Mouse (Mus musculus) granulocyte monocyte progenitor cell, adult 5-6 weeks (primary cell): ENCODE measurements around the gene Nos2. TPM values are rescaled to one million over a fixed set of nuclear protein-coding genes. Genes with fewer than 3 reads are reported as not detected.

Experiments used
- ATAC-seq: replicated peaks from 2 replicates; pipeline ENCODE4 v1.8.0; 2016; ENCODE audit warnings: mild to moderate bottlenecking, moderate TSS enrichment, inconsistent platforms; ENCODE audit not compliant: poor library complexity, severe bottlenecking
- total RNA-seq, 2 experiments: library from RNA; stranded (forward) in 1 of 2; stranded (reverse) in 1 of 2; fragments of 200-712, 200-1000 nt in 1 of 2; fragments of >200 nt in 1 of 2; fragmentation: Nextera tagmentation in 1 of 2; gene quantifications; 2 replicates each; pipeline ENCODE4 v1.2.3; 2014 to 2017

The Nos2 gene
- total RNA-seq, 2 experiments from 2014 or later: not detected

DNA sequence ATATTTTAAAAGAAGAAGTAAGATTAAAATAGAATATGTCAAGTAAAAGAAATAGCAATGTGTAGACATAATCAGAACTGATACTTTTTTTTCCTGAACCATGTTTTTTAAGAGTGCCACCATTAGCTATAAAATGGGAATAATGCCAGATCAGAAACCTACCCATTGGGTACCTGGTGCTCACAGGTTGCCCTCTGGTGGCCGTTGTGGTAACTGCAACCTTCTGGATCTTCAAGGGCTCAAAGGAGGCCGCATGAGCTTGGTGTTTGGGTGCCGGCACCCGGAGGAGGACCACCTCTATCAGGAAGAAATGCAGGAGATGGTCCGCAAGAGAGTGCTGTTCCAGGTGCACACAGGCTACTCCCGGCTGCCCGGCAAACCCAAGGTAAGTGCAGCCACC is 35.7 kb downstream of the Nos2 start:
- peak; percentile 31; the same call in 1 of the 2 replicates for ATAC-seq

DNA sequence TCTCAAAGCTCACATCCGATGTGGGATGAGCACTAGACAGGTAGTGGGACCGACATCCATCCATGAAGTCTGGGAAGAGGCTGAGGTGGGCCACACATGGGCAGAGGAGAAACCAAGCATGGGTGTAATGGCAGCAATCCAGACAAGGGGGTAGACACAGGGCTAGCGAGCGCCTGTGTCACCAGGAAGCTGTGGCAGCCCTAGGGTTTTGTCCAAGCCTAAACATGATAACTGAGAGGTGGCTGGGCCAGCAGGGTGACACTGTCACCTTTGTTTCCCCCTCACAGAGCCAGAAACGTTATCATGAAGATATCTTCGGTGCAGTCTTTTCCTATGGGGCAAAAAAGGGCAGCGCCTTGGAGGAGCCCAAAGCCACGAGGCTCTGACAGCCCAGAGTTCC is 38.8 kb downstream of the Nos2 start:
- no peak for ATAC-seq

DNA sequence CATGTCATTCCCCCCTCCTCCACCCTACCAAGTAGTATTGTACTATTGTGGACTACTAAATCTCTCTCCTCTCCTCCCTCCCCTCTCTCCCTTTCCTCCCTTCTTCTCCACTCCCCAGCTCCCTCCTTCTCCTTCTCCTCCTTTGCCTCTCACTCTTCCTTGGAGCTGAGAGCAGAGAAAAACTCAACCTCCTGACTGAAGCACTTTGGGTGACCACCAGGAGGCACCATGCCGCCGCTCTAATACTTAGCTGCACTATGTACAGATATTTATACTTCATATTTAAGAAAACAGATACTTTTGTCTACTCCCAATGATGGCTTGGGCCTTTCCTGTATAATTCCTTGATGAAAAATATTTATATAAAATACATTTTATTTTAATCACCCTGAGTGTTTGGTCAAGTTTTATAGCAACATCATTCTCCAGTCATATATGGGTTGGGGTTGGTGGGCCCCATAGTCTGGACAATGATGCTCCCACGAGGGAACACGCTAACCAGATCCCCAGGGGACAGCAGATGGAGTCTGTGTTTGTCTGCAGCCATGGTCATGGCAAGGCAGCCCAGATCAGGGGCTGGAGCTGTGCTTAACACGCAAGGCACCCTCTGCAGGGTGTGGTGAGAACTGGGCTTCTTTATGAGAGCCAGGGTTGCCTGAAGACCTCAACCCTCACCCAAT is 39.4 kb downstream of the Nos2 start:
- ATAC-seq: no peak

GRCm38 (mm10) chr11:78961221-78961620 is 40.6 kb downstream of the Nos2 start:
- ATAC-seq: no peak

- ATAC-seq: peak; percentile 79
These were observed 46.8 kb downstream of the Nos2 start for GRCm38 (mm10) chr11:78967371-78967770.

DNA sequence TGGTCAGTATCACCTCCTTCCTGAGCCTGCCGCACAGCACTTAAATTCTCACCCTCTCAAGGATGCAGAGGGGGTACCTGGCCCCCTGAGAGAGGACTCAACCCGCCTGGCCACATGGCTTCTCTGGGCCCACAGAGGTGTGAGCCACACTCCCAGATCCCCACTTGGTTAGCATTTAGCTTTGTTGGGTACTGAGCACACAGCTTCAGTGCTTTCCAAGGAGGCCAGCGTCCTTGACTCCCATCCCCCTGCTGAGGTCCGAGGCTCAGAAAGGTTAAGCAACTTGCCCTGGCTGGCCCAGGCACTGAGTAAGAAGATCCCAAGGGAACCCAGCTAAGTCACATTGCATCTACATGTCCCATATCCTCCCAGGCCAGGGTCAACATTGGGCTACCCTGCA is 47.5 kb downstream of the Nos2 start:
- no peak for ATAC-seq

GRCm38 (mm10) chr11:78971096-78971495 is 50.5 kb downstream of the Nos2 start:
- no peak for ATAC-seq

DNA sequence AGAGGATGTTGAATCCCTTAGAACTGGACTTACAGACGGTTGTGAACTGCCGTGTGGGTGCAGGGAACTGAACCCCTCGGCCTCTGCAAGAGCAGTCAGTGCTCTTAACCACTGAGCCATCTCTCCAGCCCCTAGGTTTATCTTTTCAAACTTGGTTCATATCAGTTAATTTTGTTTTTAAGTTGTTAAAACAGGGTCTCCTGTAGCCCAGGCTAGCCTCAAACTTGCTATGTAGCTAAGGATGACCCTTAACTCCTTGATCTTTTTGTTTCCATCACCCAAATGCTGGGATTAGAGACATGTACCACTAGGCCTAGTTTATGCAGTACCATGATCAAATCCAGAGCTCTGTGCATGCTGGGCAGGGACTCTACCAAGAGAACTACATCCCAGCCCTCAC is 51.2 kb downstream of the Nos2 start:
- no peak for ATAC-seq

DNA sequence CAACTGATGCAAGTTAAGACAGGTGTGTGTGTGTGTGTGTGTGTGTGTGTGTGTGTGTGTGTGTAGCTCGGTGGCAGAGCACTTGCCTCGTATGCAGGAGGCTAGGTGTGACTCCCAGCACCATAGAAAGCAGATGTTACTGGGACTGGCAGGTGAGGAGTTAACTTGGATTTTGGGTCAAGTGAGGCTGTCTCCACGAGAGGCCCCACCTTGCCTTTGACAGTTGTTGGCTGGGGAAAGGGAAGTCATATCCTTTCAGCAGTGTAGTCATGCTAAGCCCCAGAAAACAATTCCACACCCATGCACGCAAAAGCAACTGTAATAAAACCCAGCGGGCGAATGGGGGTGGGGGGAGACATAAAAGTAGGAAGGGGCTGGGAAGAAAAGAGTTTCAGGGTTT is 51.7 kb downstream of the Nos2 start:
- no peak for ATAC-seq

GRCm38 (mm10) chr11:78972811-78973351 is 52.3 kb downstream of the Nos2 start:
- peak; percentile 42 for ATAC-seq

DNA sequence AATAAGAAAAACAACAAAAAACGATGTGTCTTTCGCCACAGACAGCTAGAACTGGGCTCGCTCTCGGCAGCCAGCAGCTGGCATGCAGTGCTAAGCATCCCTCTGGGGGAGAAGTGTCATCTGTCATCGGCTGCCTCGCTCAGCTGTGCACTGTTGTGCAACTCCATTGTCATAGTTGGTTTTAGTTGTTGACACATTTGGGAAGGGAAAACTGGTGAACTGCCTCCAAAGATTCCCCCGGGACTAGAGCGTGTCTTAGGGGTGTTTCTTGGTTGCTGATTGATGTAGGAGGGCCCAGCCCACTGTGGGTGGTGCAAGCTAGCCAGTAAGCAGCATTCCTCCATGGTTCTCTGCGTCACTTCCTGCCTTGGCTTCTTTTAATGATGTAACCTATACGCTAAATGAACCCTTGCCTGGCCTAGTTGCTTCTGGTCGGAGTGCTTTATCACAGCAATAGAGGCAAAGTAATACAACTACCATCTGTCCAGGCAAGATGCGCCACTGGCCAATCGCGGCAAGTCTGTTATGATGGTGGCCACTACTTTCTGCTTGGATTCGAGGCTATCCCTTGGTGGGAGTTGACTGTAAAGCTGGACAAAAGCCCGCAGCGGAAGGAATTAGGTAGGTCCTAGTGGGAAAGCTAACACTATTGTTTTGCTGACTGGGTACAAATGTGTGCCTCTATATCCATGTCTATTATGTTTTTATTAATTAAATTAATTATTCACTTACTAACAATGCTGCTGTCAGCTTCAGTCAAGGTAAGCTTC is 53.0 kb downstream of the Nos2 start:
- ATAC-seq: peak; percentile 65

DNA sequence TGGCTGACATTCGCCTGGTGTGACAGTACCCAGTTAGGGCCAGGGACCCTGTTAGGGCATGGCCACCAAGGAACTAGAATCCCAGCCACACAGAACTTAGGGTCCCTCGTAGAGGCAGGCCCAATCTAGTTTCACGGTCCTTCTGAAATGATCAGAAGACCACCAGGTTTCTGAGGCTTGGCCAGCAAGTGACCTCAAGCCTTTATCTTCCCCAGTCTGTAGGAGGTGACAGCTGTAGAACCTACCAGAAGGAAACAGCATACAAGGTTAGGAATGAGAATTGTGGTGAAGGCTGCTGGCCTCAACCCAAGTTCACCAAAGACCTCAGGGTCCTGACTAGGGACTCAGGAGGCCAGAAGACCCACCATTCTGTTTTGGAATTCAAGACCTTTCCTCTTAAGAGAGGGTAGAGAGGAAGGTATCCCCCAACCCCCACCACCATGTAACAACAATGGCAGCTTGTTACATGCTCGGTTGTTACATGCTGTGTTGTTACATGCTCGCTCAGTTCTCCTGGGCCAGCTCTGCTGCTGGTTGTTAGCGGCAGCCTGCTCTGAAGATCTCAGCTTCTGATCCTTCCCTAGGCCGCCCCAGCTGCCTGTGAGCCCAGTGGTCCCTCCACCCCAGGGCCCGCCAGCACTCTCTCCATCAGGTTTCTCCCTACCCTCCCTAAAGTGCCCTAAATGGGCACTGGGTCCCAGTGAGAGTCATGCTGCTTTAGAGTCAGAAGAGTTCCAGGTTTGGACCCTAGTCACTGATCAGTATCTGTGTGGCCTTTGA is 56.3 kb downstream of the Nos2 start:
- ATAC-seq: no peak

DNA sequence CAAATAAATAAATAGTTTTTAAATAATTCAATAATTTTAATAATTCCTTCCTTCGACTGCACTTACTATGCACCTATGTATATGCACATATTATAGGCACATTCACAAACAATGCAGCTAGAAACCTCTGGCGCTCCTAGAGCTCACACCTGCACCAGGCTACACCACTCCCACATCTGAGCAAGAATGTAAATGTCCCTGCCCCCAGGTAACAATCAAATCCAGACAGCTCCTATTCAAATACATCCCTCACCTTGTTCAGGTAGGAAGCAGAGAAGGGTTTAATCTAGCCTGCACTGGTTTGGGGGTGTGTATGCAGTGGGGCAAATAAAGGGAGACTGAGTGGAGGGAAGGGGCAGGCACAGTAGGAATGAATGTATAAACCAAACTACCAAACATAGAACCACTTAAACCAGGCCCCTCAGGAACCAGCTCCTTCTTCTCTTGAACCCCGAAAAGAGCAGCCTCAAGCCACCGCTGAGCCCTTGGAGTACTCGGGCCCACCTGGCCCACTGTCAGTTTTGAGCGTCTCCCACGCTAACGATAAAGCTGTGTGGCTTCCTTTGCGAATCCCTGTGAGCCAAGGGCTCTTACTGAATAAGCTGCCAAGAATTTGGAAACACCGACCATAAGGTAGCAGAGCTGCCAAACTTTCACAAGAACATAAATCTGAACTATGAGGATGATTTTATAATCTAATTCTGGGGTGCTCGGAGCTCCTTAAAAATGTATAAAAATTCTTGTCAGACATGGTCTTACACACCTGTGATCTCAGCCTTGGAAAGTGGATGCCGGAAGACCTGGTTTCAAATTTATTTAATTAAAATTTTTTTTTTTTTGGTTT is 57.8 kb downstream of the Nos2 start:
- no peak for ATAC-seq

GRCm38 (mm10) chr11:78980083-78980634 is 59.6 kb downstream of the Nos2 start:
- no peak for ATAC-seq

- ATAC-seq: no peak
These were observed 61.5 kb downstream of the Nos2 start for GRCm38 (mm10) chr11:78982042-78982441.

GRCm38 (mm10) chr11:78982513-78983291 is 62.1 kb downstream of the Nos2 start:
- peak; percentile 67 for ATAC-seq

- ATAC-seq: no peak
These were observed 63.0 kb downstream of the Nos2 start for GRCm38 (mm10) chr11:78983539-78983938.

- peak; percentile 81 for ATAC-seq
These were observed 64.0 kb downstream of the Nos2 start, which contains the start of gene Lgals9 for GRCm38 (mm10) chr11:78984483-78985177. TSS of gene Lgals9 (minus strand) at chr11:78984946.
